Mouse (Mus musculus): ENCODE measurements around the gene Clip3. TPM values are rescaled to one million over a fixed set of nuclear protein-coding genes. Genes with fewer than 3 reads are reported as not detected.

Clip3 gene
- 17.2 and 20.2 TPM in 2 replicates for polyA plus RNA-seq (2016; fragmentation: Nextera tagmentation; extraction: Ambion mirVana)

DNA sequence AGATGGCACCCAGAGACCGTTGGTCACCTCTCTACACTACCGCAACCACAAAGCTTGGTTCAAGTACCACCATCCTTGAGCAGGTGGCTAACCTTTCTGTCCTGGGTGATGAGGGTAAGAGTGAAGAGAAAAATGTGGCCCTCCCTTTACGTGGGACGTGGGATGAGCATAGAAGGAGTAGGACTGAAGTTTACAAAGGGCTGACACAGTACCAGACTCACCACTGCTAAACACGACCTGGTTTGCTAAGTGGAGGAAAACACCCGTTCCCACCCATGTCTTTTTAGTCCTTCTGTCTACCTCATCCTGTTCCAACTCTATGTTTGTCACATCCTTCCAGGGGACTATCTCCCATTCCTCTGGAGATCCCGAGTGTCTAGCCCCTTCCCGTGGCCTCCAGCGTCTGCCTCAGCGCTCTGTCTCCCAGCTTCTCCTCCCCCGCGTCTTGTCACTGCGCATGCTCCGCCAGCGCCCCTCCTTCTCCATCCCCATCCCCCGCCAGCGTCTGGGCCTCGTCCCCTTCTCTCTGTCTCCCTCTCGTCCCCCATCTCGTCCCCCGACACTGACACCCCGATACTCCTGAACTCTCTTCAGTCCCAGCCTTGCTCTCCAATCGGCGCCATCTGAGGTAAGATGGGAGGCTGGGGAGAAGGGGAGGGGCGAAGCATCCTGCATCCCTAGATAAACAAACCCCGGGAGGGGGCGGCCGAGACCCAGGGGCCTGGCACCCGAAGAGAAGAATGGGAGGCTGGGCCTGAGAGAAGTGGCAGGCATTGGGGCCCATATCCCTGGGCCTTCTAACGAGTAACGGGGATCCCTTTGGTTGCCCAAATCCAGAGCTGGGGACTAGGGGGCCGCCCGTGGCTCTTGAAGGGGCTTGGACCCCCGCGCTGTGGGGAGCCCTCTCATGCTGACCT is at the start of gene Clip3:
Gene Clip3 (plus strand): TSS at position 514 of the 917 bp plus-strand sequence.
- 7% methylated on average over 35 of the region's 35 CpGs for WGBS
- Histone ChIP-seq H3K36me3 (peaks cover 4% of the 10 kb centered on the region; the same call in 1 of the 2 replicates), H3K9me3 (replicated peaks) (no peaks in the 10 kb centered on the region), H3K4me3 (peak within 1 kb of the TSS; percentile 59), H3K4me1 (replicated peaks) (peaks cover 13% of the 10 kb centered on the region; the same call in 1 of the 2 replicates), H3K27me3 (replicated peaks) (peaks cover 5% of the 10 kb centered on the region; the same call in 1 of the 2 replicates), H3K27ac (ENCODE audit: poor library complexity, severe bottlenecking) (no peak within 1 kb of the TSS), H3K9ac (peak within 1 kb of the TSS; percentile 62), H3K4me2 (peak within 1 kb of the TSS; percentile 66)
- ATAC-seq (ENCODE audit: insufficient number of reproducible peaks, low FRiP score) = peak; percentile 30; the same call in 1 of the 2 replicates

DNA sequence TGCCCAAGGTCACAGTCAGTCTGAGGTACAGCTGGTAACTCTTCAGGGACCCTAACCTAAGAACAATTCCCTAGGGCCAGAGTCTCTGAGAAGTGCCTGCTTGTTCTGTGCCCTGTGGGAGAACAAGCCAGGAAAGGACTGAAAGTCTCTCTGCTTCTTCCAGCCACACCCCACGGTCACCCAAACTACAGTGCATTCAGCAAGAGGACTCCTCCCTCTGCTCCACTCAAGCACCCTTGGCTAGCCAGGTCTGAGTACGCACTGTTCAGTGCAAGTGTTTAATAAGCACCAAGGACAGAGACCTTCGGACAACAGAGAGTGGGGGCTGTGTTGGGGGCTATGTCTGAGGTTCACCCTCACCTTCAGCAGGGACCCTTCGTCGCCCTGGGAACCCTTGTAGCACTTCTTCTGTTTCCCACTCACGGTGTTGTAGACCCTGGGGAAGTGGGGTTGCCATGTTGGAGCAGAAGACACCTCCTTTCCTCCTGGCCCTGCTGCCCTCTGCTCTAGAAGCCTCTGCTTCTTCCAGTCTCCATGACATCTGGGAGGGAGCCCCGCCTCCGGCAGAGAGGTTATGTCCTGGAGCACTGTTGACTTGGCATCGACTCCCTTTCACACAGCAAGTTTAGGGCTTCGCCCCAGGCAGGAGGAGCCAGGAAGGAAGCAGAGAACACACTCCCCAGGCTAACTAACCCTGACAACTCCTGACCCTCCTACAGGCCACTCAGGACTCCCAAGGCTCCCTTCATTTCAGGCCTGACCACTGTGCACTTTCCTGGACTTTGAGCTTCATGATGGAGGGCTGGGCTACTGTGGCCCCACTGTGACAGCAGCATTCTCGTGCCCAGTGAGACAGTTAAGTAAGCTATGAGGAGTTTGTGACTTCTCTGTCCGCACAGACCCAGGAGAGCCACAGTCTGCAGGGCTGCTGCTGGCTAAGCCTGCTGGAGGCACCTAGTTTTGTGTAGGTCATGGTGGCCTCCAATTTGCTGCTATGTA is 39.3 kb upstream of the Clip3 start:
- no peak for ATAC-seq (ENCODE audit: insufficient number of reproducible peaks, low FRiP score)
- Histone ChIP-seq H3K27me3 (replicated peaks) (no peaks in the 10 kb centered on the region), H3K4me1 (replicated peaks) (no peaks in the 10 kb centered on the region), H3K9me3 (replicated peaks) (no peaks in the 10 kb centered on the region), H3K36me3 (peaks cover 57% of the 10 kb centered on the region), H3K4me2 (no peak overlapping the region), H3K9ac (no peak overlapping the region), H3K4me3 (no peak overlapping the region), H3K27ac (ENCODE audit: poor library complexity, severe bottlenecking) (no peak overlapping the region)
- WGBS = 83% methylated on average over 12 of the region's 12 CpGs

DNA sequence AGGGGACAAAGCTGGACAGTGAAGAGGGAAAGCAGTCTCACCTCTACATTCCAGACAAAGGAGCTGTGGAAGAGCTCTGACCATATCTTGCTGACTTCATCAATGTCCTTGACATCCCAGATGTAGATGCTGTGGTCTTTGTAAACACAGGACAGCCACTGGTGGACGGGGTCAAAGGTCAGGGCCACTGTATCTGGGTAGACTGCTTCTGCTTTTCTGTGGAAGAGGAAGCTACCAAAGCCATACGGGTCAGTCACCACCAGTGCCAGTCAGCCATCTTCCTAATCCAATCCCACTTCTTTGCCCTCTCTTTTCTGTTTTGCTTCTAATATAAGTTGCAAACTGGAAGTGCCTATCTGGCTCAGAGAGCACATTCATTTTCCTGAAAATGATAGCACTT is 26.5 kb upstream of the Clip3 start:
- H3K4me3 ChIP-seq = no peak overlapping the region
- peaks cover 8% of the 10 kb centered on the region for H3K4me1 ChIP-seq (replicated peaks)
- no peaks in the 10 kb centered on the region for H3K27me3 ChIP-seq (replicated peaks)
- no peak overlapping the region for H3K4me2 ChIP-seq
- H3K9ac ChIP-seq = no peak overlapping the region
- no peak for ATAC-seq (ENCODE audit: insufficient number of reproducible peaks, low FRiP score)
- no peaks in the 10 kb centered on the region for H3K9me3 ChIP-seq (replicated peaks)
- peaks cover 62% of the 10 kb centered on the region for H3K36me3 ChIP-seq
- no peak overlapping the region for H3K27ac ChIP-seq (ENCODE audit: poor library complexity, severe bottlenecking)
- WGBS = 80% methylated on average over 2 of the region's 2 CpGs

DNA sequence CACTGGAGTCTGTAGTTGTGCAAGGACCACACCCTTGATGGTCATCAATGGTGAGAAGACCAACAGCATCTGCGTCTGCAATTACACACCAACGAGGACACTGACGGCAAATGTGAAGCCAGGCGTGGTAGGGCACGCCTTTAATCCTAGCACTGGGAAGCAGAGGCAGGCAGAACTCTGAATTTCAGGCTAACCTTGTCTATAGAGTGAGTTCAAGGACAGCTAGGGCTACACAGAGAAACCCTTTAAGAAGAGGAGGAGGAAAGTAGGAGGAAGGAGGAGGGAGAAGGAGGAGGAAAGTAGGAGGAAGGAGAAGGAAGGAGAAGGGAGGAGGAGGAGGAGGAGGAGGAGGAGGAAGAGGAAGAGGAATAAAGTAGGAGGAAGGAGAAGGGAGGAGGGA is 26.0 kb upstream of the Clip3 start:
- ATAC-seq (ENCODE audit: insufficient number of reproducible peaks, low FRiP score) = no peak
- no peak overlapping the region for H3K4me2 ChIP-seq

DNA sequence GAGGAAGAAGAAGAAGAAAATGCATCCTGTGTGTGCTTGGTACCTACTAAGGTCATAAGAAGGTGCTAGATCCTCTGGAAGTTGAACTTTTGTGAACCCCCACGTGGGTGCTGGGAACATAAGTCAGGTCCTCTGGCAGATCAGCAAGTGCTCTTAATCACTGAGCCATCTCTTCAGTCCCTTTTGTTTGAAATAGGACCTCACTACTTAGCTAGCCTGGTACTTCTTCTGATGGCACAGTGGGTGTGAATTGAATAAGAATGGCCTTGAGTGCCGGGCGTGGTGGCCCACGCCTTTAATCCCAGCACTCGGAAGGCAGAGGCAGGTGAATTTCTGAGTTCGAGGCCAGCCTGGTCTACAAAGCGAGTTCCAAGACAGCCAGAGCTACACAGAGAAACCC is 25.6 kb upstream of the Clip3 start:
- H3K36me3 ChIP-seq = peaks cover 69% of the 10 kb centered on the region
- no peak overlapping the region for H3K9ac ChIP-seq
- H3K4me2 ChIP-seq = no peak overlapping the region
- no peaks in the 10 kb centered on the region for H3K9me3 ChIP-seq (replicated peaks)
- peaks cover 8% of the 10 kb centered on the region for H3K4me1 ChIP-seq (replicated peaks)
- ATAC-seq (ENCODE audit: insufficient number of reproducible peaks, low FRiP score) = no peak
- H3K27ac ChIP-seq (ENCODE audit: poor library complexity, severe bottlenecking) = no peak overlapping the region
- H3K4me3 ChIP-seq = no peak overlapping the region
- H3K27me3 ChIP-seq (replicated peaks) = no peaks in the 10 kb centered on the region
- WGBS = 84% methylated on average over 7 of the region's 7 CpGs

More for the DNA sequence above, 26.0 kb upstream of the Clip3 start:
- Histone ChIP-seq H3K27ac (ENCODE audit: poor library complexity, severe bottlenecking) (no peak overlapping the region), H3K9me3 (replicated peaks) (no peaks in the 10 kb centered on the region), H3K9ac (no peak overlapping the region), H3K36me3 (peaks cover 67% of the 10 kb centered on the region), H3K27me3 (replicated peaks) (no peaks in the 10 kb centered on the region), H3K4me3 (no peak overlapping the region), H3K4me1 (replicated peaks) (peaks cover 8% of the 10 kb centered on the region)
- 89% methylated on average over 5 of the region's 5 CpGs for WGBS

DNA sequence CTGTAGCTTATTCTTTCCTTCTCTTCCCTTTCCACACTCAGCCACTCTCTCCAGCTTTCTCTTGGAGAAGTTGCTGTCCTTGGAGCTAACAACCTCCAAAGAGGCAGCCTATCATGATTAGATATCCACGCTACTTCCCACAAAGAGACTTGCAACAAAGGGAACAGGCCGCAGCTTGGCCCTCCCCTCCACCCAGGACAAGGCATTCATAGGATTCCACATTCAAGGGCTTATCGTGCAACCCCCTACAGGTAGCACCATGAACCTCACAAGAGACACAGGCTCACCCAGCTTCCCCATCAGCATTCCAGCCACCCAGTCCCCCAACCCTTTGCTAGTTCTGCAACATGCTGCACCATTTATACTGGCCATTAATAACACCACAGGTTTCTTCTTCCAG is 24.7 kb upstream of the Clip3 start:
- Histone ChIP-seq H3K4me2 (no peak overlapping the region), H3K4me1 (replicated peaks) (peaks cover 8% of the 10 kb centered on the region), H3K27me3 (replicated peaks) (no peaks in the 10 kb centered on the region), H3K9ac (no peak overlapping the region), H3K9me3 (replicated peaks) (no peaks in the 10 kb centered on the region), H3K27ac (ENCODE audit: poor library complexity, severe bottlenecking) (peak overlapping the region; percentile 5; the same call in 1 of the 2 replicates), H3K4me3 (no peak overlapping the region), H3K36me3 (peaks cover 68% of the 10 kb centered on the region)
- 45% methylated on average over 3 of the region's 3 CpGs for WGBS
- ATAC-seq (ENCODE audit: insufficient number of reproducible peaks, low FRiP score) = no peak

DNA sequence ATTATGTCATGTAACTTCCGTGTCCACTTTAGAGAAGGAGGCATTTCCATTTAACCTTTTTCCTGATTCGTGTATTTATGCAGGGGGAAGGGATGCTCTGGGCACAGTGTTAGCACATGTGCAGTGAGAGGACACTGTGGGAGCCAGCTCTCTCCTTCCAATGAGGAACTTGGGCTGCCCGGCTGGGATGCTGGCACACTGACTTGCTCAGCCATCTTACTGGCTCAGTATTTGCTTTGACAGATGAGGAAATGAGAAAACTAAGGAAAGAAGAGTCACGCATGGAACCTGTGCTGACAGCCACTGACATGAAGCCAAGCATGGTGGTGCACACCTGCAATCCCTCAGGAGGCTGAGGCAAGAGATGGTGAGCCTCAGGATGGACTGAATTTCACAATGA is 21.9 kb upstream of the Clip3 start:
- peaks cover 12% of the 10 kb centered on the region for H3K4me1 ChIP-seq (replicated peaks)
- no peaks in the 10 kb centered on the region for H3K27me3 ChIP-seq (replicated peaks)
- H3K27ac ChIP-seq (ENCODE audit: poor library complexity, severe bottlenecking) = no peak overlapping the region
- 86% methylated on average over 4 of the region's 4 CpGs for WGBS
- H3K9me3 ChIP-seq (replicated peaks) = no peaks in the 10 kb centered on the region
- no peak overlapping the region for H3K9ac ChIP-seq
- no peak for ATAC-seq (ENCODE audit: insufficient number of reproducible peaks, low FRiP score)
- H3K36me3 ChIP-seq = peaks cover 64% of the 10 kb centered on the region
- no peak overlapping the region for H3K4me3 ChIP-seq
- no peak overlapping the region for H3K4me2 ChIP-seq

DNA sequence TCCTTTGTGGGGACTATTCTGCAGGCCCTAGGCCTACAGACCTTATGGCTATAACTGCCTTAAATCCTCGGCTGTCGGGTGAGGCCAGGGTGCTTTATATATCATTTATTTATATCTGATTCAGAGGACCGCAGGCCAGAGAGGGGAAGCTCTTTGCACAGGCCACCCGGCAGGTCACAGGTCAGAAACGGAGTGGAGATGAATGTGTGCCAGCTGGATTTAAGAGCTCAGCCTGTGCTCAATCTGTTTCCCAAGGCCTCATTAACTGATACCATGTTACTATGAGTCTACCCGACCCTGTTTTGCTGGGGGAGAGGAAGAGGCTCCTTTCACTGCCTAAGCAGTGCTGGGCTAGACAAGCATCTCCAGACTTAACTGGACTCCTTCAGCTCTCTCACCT is 17.1 kb upstream of the Clip3 start:
- ATAC-seq (ENCODE audit: insufficient number of reproducible peaks, low FRiP score) = no peak
- Histone ChIP-seq H3K9me3 (replicated peaks) (no peaks in the 10 kb centered on the region), H3K4me1 (replicated peaks) (peaks cover 14% of the 10 kb centered on the region), H3K9ac (no peak overlapping the region), H3K36me3 (peaks cover 32% of the 10 kb centered on the region), H3K27ac (ENCODE audit: poor library complexity, severe bottlenecking) (no peak overlapping the region), H3K4me2 (no peak overlapping the region), H3K4me3 (no peak overlapping the region), H3K27me3 (replicated peaks) (no peaks in the 10 kb centered on the region)
- 75% methylated on average over 6 of the region's 6 CpGs for WGBS

DNA sequence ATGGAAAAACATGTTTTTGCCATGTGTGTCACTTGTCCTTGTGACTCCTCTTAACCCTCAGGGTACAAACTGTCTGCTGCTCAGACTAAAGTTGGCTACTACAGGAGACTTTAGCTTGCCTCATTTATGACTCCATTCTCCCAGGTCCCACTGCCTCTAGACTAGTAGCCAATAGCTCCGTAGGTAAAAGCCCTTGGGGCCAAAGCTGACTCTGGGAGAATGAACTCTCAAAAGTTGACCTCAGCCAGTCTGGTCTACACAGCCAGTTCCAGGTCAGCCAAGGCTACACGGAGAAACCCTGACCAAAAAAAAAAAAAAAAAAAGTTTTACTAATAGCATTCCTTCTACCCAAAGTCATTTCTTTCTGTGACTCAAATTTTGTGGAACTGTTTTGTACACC is 12.6 kb upstream of the Clip3 start:
- ATAC-seq (ENCODE audit: insufficient number of reproducible peaks, low FRiP score) = no peak
- Histone ChIP-seq H3K27me3 (replicated peaks) (no peaks in the 10 kb centered on the region), H3K36me3 (no peaks in the 10 kb centered on the region), H3K4me1 (replicated peaks) (peaks cover 21% of the 10 kb centered on the region), H3K4me3 (no peak overlapping the region), H3K9ac (no peak overlapping the region), H3K4me2 (peak overlapping the region; percentile 84), H3K9me3 (replicated peaks) (no peaks in the 10 kb centered on the region), H3K27ac (ENCODE audit: poor library complexity, severe bottlenecking) (no peak overlapping the region)
- 60% methylated on average over 2 of the region's 2 CpGs for WGBS

DNA sequence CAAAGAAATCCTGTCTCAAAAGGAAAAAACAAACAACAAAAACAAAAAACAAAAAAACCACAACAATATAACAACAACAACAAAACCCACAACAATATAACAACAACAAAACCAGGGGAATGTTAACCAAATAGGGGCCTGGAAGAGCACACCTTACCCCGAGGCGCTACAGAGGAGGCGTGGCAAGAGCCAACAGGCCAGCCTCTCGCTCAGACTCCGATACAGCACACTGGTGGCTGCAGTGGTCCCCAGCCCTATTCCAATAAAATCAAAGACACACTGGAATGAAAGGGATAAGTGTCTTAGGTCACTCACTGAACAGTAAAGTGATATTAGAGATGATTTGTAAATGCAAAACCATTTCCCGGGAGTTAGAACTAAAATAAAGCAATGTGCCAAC is 12.0 kb upstream of the Clip3 start:
- peak overlapping the region; percentile 79 for H3K4me3 ChIP-seq
- H3K4me1 ChIP-seq (replicated peaks) = peaks cover 18% of the 10 kb centered on the region
- H3K4me2 ChIP-seq = peak overlapping the region; percentile 84
- WGBS = 1% methylated on average over 6 of the region's 6 CpGs
- no peaks in the 10 kb centered on the region for H3K27me3 ChIP-seq (replicated peaks)
- peak overlapping the region; percentile 98 for H3K27ac ChIP-seq (ENCODE audit: poor library complexity, severe bottlenecking)
- H3K9ac ChIP-seq = peak overlapping the region; percentile 80
- no peaks in the 10 kb centered on the region for H3K9me3 ChIP-seq (replicated peaks)
- H3K36me3 ChIP-seq = no peaks in the 10 kb centered on the region
- no peak for ATAC-seq (ENCODE audit: insufficient number of reproducible peaks, low FRiP score)

All from heart, embryonic 12.5 days (tissue).